Mouse (Mus musculus) midbrain, postnatal 0 days (tissue): ENCODE data around the gene Ikbke. TPM values are rescaled to one million over a fixed set of nuclear protein-coding genes. Genes with fewer than 3 reads are reported as not detected.
"Not testable (repeated sequence)": the region's sequence is repeated elsewhere in the genome, so short reads cannot be mapped to it uniquely, and the experiment has no call there.

Experiments
- ATAC-seq: fragments of 200-750 bp; cut with Nextera tagmentation; 2 replicates; pipeline ENCODE4 v1.8.0; 2017; ENCODE audit warnings: moderate number of reproducible peaks, mild to moderate bottlenecking, moderate TSS enrichment, moderate library complexity; ENCODE audit not compliant: low FRiP score
- DNase-seq: peaks from one replicate; pipeline ENCODE4 v3.0.0-alpha.2; 2015; ENCODE audit warnings: low spot score
- H3K27ac ChIP-seq: fragments of 300-500 bp; sonication (generic); 2 replicates; pipeline ENCODE4 v1.5.1; 2014; ENCODE audit warnings: low read depth, mild to moderate bottlenecking, low read length, mixed read lengths
- H3K27me3 ChIP-seq: fragments of 300-500 bp; sonication (generic); 2 replicates; pipeline ENCODE4 v1.6.1; 2014; ENCODE audit warnings: low read length, control low read depth, mixed read lengths; ENCODE audit not compliant: insufficient read depth
- H3K36me3 ChIP-seq: fragments of 300-500 bp; sonication (generic); 2 replicates; pipeline ENCODE4 v1.6.1; 2014; ENCODE audit warnings: low read length, control low read depth, mixed read lengths; ENCODE audit not compliant: insufficient read depth
- H3K4me1 ChIP-seq: fragments of 300-500 bp; sonication (generic); 2 replicates; pipeline ENCODE4 v1.6.1; 2014; ENCODE audit warnings: mild to moderate bottlenecking, control low read depth, antibody characterized with exemption, low read length, mixed read lengths; ENCODE audit not compliant: insufficient read depth
- H3K4me2 ChIP-seq: fragments of 300-500 bp; sonication (generic); 2 replicates; pipeline ENCODE4 v1.6.1; 2014; ENCODE audit warnings: low read depth, mild to moderate bottlenecking, low read length, mixed read lengths; ENCODE audit not compliant: poor library complexity, severe bottlenecking
- H3K4me3 ChIP-seq: fragments of 300-500 bp; sonication (generic); 2 replicates; pipeline ENCODE4 v1.5.1; 2014; ENCODE audit warnings: low read depth, mild to moderate bottlenecking, low read length, moderate library complexity
- H3K9ac ChIP-seq: fragments of 300-500 bp; sonication (generic); replicated peaks from 2 replicates; pipeline ENCODE4 v1.6.1; 2014; ENCODE audit warnings: mild to moderate bottlenecking, low read length, moderate library complexity, mixed read lengths; ENCODE audit not compliant: poor library complexity, severe bottlenecking
- H3K9me3 ChIP-seq: fragments of 300-500 bp; sonication (generic); 2 replicates; pipeline ENCODE4 v1.6.1; 2016; ENCODE audit warnings: low read length, control low read depth
- CTCF ChIP-seq: IDR thresholded peaks from 2 replicates; pipeline ENCODE4 v1.5.1; 2016; ENCODE audit warnings: antibody characterized with exemption, mild to moderate bottlenecking
- WGBS: fragments of 180-500 bp; shearing (Covaris S2); extraction: QIAGEN DNeasy Blood & Tissue Kit; methylation state at CpG from one replicate; pipeline ENCODE4 v1.1.7; 2014; 5-methylcytosine and 5-hydroxymethylcytosine counted together
- polyA plus RNA-seq: library from polyadenylated mRNA; unstranded; fragments of >200 nt; fragmentation: Nextera tagmentation; extraction: Ambion mirVana; gene quantifications from 2 replicates; pipeline ENCODE4 v1.2.1, GENCODE M21; 2015
- total RNA-seq: library from RNA; depleted of rRNA; stranded (reverse); fragments of >200 nt; gene quantifications from 2 replicates; pipeline ENCODE4 v1.2.3, GENCODE M21; 2014; rRNA removed

The Ikbke gene
- total RNA-seq (3.9 and 5.3 TPM in 2 replicates), polyA plus RNA-seq (0.63 and 0.67 TPM in 2 replicates)

DNA sequence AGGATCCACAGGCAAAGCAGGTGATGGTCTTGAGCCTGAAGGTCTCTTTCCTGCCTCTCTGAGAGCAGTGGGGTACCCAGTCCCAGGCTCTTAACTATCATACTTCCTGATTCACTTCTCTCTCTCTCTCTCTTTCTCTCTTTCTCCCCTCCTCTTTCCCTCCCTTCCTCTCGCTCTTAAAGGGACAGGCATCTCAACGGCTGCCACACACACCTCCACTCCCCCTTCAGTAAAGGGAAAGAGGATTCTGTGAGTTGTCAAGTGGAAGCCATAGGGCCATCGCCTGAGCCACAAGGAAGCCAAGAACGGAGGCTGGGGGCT, at the start of gene Ikbke:
Ikbke (minus strand) TSS at position 151 of the 321 bp plus-strand sequence.
- ATAC-seq = no peak
- H3K27ac ChIP-seq = no peak within 1 kb of the TSS
- 53% methylated on average over 4 of the region's 4 CpGs for WGBS
- no peaks in the 10 kb centered on the region for H3K9me3 ChIP-seq
- no peaks in the 10 kb centered on the region for H3K36me3 ChIP-seq
- H3K4me3 ChIP-seq = no peak within 1 kb of the TSS
- H3K27me3 ChIP-seq = no peaks in the 10 kb centered on the region
- no peak for DNase-seq
- H3K4me2 ChIP-seq = peak within 1 kb of the TSS; percentile 18; the same call in 1 of the 2 replicates
- H3K4me1 ChIP-seq = no peaks in the 10 kb centered on the region
- H3K9ac ChIP-seq = no peak within 1 kb of the TSS
- no peak for TF ChIP-seq CTCF

DNA sequence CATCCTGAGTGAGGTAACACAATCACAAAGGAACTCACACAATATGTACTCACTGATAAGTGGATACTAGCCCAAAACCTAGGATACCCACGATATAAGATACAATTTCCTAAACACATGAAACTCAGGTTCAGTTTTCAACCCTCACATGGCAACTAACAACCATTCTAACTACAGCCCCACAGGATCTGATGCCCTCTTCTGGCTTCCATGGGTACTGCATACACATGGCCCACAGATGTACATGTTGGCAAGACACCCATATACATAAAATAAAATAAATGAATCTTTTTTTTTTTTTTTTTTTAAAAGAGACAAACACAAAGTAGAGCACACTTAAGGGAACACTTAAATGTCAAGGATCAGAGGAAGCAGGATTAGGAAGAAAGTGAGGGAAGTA, 49.7 kb upstream of the Ikbke start:
- peak; percentile 31; the same call in 1 of the 2 replicates for TF ChIP-seq CTCF
- H3K4me3 ChIP-seq, H3K4me2 ChIP-seq, H3K9ac ChIP-seq, ATAC-seq, DNase-seq, H3K4me1 ChIP-seq, H3K9me3 ChIP-seq, H3K27ac ChIP-seq, H3K27me3 ChIP-seq: not testable (repeated sequence)
- H3K36me3 ChIP-seq = peaks cover 18% of the 10 kb centered on the region; the same call in 1 of the 2 replicates
- 100% methylated on average over 1 of the region's 1 CpGs for WGBS

DNA sequence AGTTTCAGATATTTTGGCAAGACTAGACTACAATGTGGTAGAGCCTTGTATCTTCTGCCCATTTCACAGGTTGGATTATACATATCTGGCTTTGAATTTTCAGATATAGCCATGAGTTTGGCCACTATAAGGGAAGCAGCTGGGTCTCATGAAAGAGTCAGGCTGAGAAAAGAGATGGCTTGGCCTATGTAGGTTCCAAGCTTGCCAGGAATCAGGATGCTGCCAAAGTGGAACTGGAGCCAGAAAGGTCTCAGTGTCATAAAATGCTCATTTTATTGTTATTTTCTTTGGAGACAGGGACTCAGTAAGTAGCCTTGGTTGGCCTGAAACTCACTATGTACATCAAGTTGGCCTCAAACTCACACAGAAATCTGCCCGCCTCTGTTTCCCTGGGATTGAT, 47.8 kb upstream of the Ikbke start:
- H3K27ac ChIP-seq = no peak overlapping the region
- DNase-seq = no peak
- no peak overlapping the region for H3K4me2 ChIP-seq
- no peak overlapping the region for H3K9ac ChIP-seq
- H3K36me3 ChIP-seq = peaks cover 21% of the 10 kb centered on the region; the same call in 1 of the 2 replicates
- no peaks in the 10 kb centered on the region for H3K4me1 ChIP-seq
- no peaks in the 10 kb centered on the region for H3K27me3 ChIP-seq
- WGBS = 100% methylated on average over 1 of the region's 1 CpGs
- H3K4me3 ChIP-seq = no peak overlapping the region
- ATAC-seq = no peak
- H3K9me3 ChIP-seq = no peaks in the 10 kb centered on the region
- TF ChIP-seq CTCF = no peak

DNA sequence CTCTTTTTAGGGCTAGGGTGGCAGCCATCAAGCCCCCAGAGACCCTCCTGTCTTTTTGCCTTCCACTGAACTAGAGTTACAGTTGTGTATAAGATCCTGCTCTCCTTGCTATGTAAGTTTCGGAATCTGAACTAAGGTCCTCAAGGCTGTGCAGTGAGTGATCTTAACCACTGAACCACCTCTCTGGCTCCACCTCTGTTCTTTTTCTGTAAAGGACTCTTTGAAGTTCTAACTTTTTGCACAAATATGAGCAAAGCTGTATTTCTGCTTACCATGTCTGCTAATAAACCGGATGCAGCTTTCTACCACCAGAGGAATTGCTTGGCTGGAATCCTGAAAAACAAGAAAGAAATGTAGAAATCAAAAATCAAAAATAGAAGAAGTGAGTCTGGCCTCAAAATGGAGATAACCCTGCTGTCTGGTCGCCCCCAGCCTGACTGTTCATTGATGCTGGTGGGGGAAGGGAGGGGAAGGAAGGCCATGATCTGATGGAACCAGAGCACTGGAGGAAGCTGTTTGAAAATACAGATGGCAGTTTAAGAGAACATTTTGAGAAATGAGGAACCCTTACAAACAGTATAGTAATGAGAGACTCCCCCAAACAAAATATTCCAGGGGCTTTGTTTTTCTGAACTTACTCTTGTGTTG, 45.5 kb upstream of the Ikbke start:
- no peak for DNase-seq
- Histone ChIP-seq H3K27me3 (no peaks in the 10 kb centered on the region), H3K9me3 (no peaks in the 10 kb centered on the region), H3K4me3 (no peak overlapping the region), H3K9ac (no peak overlapping the region), H3K4me1 (no peaks in the 10 kb centered on the region), H3K36me3 (peaks cover 19% of the 10 kb centered on the region; the same call in 1 of the 2 replicates), H3K27ac (no peak overlapping the region), H3K4me2 (no peak overlapping the region)
- WGBS = 96% methylated on average over 3 of the region's 3 CpGs
- ATAC-seq = no peak
- no peak for TF ChIP-seq CTCF

DNA sequence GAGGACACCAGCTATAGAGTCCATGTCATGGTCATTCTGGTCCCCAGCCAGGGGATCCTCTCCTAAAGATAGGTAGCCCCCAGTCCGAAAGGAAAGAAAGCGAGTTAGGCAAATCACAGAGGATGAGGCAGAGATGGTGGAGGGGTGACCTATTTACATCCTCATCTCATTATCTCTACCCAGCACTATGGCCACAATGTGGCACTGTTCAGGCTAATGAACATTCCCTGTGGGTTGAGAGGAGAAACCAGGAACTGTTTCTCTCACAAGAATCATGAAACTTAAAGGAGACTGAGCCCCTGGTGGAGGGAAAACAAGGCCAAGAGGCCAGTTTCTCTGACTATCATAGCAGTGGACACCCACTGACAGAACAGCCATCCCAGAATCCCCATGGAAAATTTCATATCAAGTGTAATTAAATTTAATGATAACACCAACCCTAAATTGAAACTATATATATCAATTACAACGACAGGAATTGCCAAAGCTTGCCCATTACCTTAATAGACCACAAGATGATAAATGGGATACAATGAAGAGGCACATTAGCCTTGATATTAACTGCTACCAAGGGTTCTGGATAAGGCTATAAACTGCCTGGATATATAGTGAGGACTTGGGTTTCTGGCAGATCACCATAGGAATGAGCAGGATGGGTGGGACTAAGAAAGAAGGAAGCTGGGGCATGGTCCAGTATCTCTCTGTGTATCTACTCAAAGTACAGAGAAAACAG, 40.4 kb upstream of the Ikbke start:
- WGBS = 86% methylated on average over 3 of the region's 3 CpGs
- Histone ChIP-seq H3K9ac (no peak overlapping the region), H3K4me2 (no peak overlapping the region), H3K27ac (no peak overlapping the region), H3K4me3 (no peak overlapping the region), H3K4me1 (no peaks in the 10 kb centered on the region), H3K27me3 (no peaks in the 10 kb centered on the region), H3K9me3 (no peaks in the 10 kb centered on the region), H3K36me3 (peaks cover 38% of the 10 kb centered on the region)
- DNase-seq (peak; percentile 64), ATAC-seq (no peak)
- peak; percentile 72 for TF ChIP-seq CTCF

DNA sequence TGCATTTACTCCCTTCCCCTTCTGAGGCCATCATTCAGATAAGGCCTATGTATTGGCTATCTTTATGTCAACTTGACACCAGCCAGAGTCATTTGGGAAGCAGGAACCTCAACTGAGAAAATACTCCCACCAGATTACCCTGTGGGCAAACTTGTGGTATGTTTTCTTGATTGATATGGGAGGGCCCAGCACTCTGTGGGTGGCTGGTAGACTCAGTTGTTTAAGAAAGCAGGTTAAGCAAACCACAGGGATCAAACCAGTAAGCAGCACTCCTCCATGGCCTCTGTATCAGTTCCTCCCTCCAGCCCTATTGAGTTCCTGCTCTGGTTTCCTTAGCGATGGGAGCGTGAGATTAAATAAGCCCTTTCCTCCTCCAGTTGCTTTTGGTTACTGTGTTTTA, 39.0 kb upstream of the Ikbke start:
- H3K9me3 ChIP-seq = no peaks in the 10 kb centered on the region
- peaks cover 47% of the 10 kb centered on the region for H3K36me3 ChIP-seq
- no peaks in the 10 kb centered on the region for H3K4me1 ChIP-seq
- H3K27me3 ChIP-seq = no peaks in the 10 kb centered on the region
- no peak overlapping the region for H3K4me2 ChIP-seq
- no peak for TF ChIP-seq CTCF
- DNase-seq (no peak), ATAC-seq (no peak)
- H3K4me3 ChIP-seq = no peak overlapping the region
- H3K27ac ChIP-seq = no peak overlapping the region
- 88% methylated on average over 2 of the region's 2 CpGs for WGBS
- no peak overlapping the region for H3K9ac ChIP-seq
